Mouse (Mus musculus) stomach, embryonic 14.5 days (tissue): ENCODE measurements around the gene Ctdspl. TPM values are rescaled to one million over a fixed set of nuclear protein-coding genes. Genes with fewer than 3 reads are reported as not detected.

Experiments
- ATAC-seq: fragments of 200-750 bp; cut with Nextera tagmentation; 2 replicates; pipeline ENCODE4 v1.8.0; 2017; ENCODE audit warnings: low read depth, moderate TSS enrichment; ENCODE audit not compliant: insufficient number of reproducible peaks, insufficient read depth, low FRiP score
- H3K27ac ChIP-seq: fragments of 300-500 bp; sonication (generic); 2 replicates; pipeline ENCODE4 v1.5.1; 2014; ENCODE audit warnings: mild to moderate bottlenecking, low read length, moderate library complexity, mixed read lengths
- H3K27me3 ChIP-seq: fragments of 300-500 bp; sonication (generic); 2 replicates; pipeline ENCODE4 v1.6.1; 2014; ENCODE audit warnings: low read length, control low read depth, mixed read lengths; ENCODE audit not compliant: control insufficient read depth, insufficient read depth
- H3K36me3 ChIP-seq: fragments of 300-500 bp; sonication (generic); 2 replicates; pipeline ENCODE4 v1.6.1; 2014; ENCODE audit warnings: mild to moderate bottlenecking, control low read depth, low read length, moderate library complexity, mixed read lengths; ENCODE audit not compliant: control insufficient read depth, insufficient read depth
- H3K4me1 ChIP-seq: fragments of 300-500 bp; sonication (generic); 2 replicates; pipeline ENCODE4 v1.6.1; 2014; ENCODE audit warnings: low read length, control low read depth, mixed read lengths; ENCODE audit not compliant: control insufficient read depth, insufficient read depth
- H3K4me2 ChIP-seq: fragments of 300-500 bp; sonication (generic); replicated peaks from 2 replicates; pipeline ENCODE4 v1.6.1; 2014; ENCODE audit warnings: low read depth, low read length, control low read depth
- H3K4me3 ChIP-seq: fragments of 300-500 bp; sonication (generic); 2 replicates; pipeline ENCODE4 v1.5.1; 2014; ENCODE audit warnings: low read depth, low read length, control low read depth
- H3K9ac ChIP-seq: fragments of 300-500 bp; sonication (generic); replicated peaks from 2 replicates; pipeline ENCODE4 v1.6.1; 2014; ENCODE audit warnings: low read depth, mild to moderate bottlenecking, control low read depth, low read length, moderate library complexity, mixed read lengths
- H3K9me3 ChIP-seq: fragments of 300-500 bp; sonication (generic); 2 replicates; pipeline ENCODE4 v1.6.1; 2016; ENCODE audit warnings: low read depth, low read length, control low read depth; ENCODE audit not compliant: control insufficient read depth
- WGBS: fragments of 180-500 bp; shearing (Covaris S2); extraction: QIAGEN DNeasy Blood & Tissue Kit; methylation state at CpG from one replicate; pipeline ENCODE4 v1.1.7; 2014; 5-methylcytosine and 5-hydroxymethylcytosine counted together
- polyA plus RNA-seq: library from polyadenylated mRNA; unstranded; fragments of >200 nt; fragmentation: Nextera tagmentation; extraction: Ambion mirVana; gene quantifications from 2 replicates; pipeline ENCODE4 v1.2.1, GENCODE M21; 2014

Ctdspl gene
- polyA plus RNA-seq, 1 experiment from 2014 or later = 26.7 TPM

DNA sequence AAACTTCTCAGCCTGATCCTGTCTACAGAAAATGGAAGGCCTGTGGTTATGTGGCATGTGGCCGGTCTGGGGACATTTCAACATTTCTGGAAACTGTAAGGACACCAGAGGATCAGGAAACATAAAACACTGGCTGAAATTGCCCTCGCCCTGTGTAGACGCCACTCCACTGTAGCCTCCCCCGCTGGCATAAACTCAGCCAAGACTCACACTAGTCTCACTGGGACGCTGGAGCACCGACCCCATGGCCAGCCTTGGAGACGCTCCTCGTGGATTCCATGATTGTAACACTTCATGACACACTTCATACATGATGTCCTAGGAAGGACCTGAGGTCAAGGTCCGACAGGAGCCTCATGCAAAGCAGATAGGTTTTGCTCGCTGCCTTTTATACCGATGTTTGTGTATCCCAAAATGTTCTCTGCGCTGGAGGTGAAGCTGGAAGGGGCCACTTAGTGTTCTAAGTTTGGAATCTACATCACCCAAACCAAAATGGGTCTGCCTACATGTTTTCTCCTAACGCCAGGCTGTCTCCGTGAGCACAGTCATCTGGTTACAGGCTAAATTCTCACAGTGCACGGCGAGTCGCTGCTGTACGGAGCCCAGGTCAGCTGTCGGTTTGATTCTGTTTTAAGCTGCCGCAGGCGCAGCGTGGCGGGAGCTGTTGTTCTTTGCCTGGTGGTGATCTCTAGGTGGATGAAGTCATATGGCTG is 77.9 kb downstream of the Ctdspl start:
- H3K9me3 ChIP-seq = no peaks in the 10 kb centered on the region
- no peak overlapping the region for H3K4me3 ChIP-seq
- WGBS = 81% methylated on average over 23 of the region's 23 CpGs
- no peak for ATAC-seq
- H3K27ac ChIP-seq = no peak overlapping the region
- no peak overlapping the region for H3K9ac ChIP-seq
- no peaks in the 10 kb centered on the region for H3K27me3 ChIP-seq
- peaks cover 16% of the 10 kb centered on the region; the same call in 1 of the 2 replicates for H3K4me1 ChIP-seq
- H3K36me3 ChIP-seq = no peaks in the 10 kb centered on the region
- H3K4me2 ChIP-seq = no peak overlapping the region

DNA sequence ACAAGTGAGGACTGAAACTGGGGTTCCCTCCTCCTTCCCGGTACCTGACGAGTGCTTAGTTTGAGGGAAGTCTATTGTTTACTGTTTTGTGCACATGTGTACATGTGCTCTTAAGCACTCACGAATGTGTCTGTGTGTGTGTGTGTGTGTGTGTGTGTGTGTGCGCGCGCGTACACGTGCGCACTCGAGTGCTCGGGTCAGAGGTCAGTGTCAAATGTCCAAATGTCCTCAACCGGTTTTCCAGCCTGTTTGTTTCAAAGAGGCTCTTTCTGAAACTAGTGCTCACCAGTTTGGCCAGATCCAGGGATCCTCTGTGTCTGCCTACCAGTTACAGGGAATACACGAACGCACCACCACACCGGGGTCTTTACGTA is 78.4 kb downstream of the Ctdspl start:
- WGBS = 80% methylated on average over 16 of the region's 16 CpGs

DNA sequence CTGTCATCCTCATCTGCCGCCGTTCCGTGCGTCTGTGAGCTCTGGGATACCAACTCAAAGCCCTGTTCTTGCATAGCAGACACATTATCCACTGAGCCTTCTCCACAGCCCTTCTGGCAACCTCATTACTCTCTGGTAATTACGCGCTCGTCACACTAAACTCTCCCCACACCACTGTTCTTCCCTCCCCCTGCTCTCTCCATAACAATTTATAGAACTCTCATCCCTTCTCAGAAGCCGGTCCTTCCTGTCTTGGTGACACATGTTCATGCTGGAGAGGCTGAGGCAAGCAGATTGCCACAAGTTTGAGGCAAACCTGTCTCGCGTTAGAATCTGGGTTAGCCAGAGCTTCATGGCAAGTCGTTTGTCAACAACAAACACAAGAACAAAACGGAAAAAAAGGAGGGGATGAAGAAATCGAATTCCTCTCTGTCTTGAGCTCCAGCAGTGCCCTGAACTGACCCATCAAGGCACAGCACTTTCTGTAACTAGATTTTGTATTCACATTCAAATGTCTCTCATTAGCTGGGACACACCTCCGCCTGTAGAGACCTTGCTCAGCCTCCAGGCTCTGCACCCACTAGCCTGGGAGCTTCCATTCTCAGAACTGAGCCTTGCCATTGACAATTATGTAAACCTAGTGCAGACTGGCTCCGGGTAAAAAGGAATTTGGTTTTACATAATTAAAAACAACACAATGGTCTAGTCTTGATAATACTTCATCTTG is 79.2 kb downstream of the Ctdspl start:
- peaks cover 16% of the 10 kb centered on the region; the same call in 1 of the 2 replicates for H3K4me1 ChIP-seq
- H3K9ac ChIP-seq = no peak overlapping the region
- H3K27me3 ChIP-seq = no peaks in the 10 kb centered on the region
- H3K9me3 ChIP-seq = no peaks in the 10 kb centered on the region
- no peak for ATAC-seq
- WGBS = 73% methylated on average over 15 of the region's 15 CpGs
- H3K27ac ChIP-seq = no peak overlapping the region
- H3K4me2 ChIP-seq = no peak overlapping the region
- no peaks in the 10 kb centered on the region for H3K36me3 ChIP-seq
- H3K4me3 ChIP-seq = no peak overlapping the region

More for the DNA sequence above, 78.4 kb downstream of the Ctdspl start:
- no peaks in the 10 kb centered on the region for H3K27me3 ChIP-seq
- no peaks in the 10 kb centered on the region for H3K36me3 ChIP-seq
- peaks cover 16% of the 10 kb centered on the region; the same call in 1 of the 2 replicates for H3K4me1 ChIP-seq
- H3K4me2 ChIP-seq = no peak overlapping the region
- H3K9ac ChIP-seq = no peak overlapping the region
- no peaks in the 10 kb centered on the region for H3K9me3 ChIP-seq
- no peak for ATAC-seq
- no peak overlapping the region for H3K27ac ChIP-seq
- H3K4me3 ChIP-seq = no peak overlapping the region

DNA sequence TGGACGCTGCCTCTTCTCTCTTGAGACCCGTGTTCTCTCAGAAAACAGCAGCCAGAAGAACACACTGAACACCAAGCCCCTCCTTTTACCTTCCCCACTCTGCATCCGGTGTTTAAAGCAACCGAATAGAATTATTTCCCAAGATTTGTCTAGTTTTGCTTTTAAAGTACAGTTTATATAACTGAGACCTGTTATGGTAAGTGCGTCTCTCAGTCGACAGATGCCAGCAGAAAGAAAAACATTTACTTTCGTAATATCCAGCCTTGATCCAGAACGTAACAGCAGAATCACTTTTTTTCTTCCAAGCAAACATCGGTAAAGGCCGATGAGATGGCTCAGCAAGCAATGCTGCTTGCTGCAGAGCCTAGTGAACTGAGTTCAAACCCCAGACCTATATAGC is 81.0 kb downstream of the Ctdspl start:
- no peak overlapping the region; the same call in 1 of the 2 replicates for H3K27ac ChIP-seq
- H3K27me3 ChIP-seq = no peaks in the 10 kb centered on the region
- H3K4me3 ChIP-seq = no peak overlapping the region
- 41% methylated on average over 10 of the region's 10 CpGs for WGBS
- no peaks in the 10 kb centered on the region; the same call in 1 of the 2 replicates for H3K36me3 ChIP-seq
- no peak overlapping the region for H3K4me2 ChIP-seq
- no peaks in the 10 kb centered on the region for H3K9me3 ChIP-seq
- ATAC-seq = no peak
- no peak overlapping the region for H3K9ac ChIP-seq
- peaks cover 9% of the 10 kb centered on the region; the same call in 1 of the 2 replicates for H3K4me1 ChIP-seq

DNA sequence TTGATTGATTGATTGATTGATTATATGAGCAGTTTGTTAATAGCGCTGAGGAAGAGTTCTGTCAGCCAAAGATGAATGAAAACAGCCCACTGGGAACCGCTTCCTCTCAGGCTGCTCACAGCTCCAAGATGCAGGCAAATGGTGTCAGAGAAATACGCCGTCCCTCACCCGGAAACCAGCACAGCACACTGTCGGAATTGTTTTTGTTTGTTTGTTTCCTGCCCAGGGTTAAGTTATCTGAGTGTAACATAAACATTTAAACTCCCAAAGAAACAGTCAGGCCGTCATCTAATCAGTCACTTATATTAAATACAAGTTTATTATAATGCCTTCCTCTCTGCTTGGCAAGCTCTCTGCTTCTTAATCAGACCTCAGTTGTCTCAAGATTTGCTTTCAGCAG is 82.6 kb downstream of the Ctdspl start:
- no peak overlapping the region for H3K27ac ChIP-seq
- WGBS = 61% methylated on average over 7 of the region's 7 CpGs
- no peaks in the 10 kb centered on the region for H3K27me3 ChIP-seq
- no peaks in the 10 kb centered on the region for H3K9me3 ChIP-seq
- H3K4me3 ChIP-seq = no peak overlapping the region
- H3K9ac ChIP-seq = no peak overlapping the region
- ATAC-seq = no peak
- H3K4me1 ChIP-seq = peaks cover 3% of the 10 kb centered on the region; the same call in 1 of the 2 replicates
- peaks cover 8% of the 10 kb centered on the region; the same call in 1 of the 2 replicates for H3K36me3 ChIP-seq
- no peak overlapping the region for H3K4me2 ChIP-seq

DNA sequence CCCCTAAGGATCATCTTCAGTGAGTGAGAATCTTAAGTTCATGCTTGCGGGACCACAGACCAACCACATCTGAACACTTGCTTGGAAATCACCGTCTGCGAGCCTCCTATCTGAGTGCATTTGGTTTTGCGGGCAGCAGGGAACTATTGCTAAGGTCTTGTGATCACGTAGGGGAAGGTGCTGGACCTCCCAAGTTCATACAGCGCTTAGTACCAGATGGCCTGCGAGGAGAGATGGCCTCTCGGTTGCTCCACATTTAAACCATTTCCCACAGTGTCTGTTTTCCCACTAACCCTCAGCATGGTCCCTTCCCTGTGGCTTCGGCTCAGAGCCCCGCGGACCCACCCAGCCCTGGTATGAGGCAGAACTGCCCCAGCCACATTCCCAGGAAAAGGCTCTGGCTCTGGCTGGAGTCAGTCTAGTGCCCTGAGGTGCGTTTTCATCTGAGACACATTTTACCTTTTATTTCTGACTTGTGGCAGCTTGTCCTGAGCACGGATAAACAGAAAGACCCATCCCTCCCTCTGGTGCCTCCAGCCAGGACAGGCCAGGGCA is 84.0 kb downstream of the Ctdspl start:
- 67% methylated on average over 13 of the region's 13 CpGs for WGBS
- peaks cover 13% of the 10 kb centered on the region; the same call in 1 of the 2 replicates for H3K36me3 ChIP-seq
- peak; percentile 58; the same call in 1 of the 2 replicates for ATAC-seq
- H3K4me1 ChIP-seq = peaks cover 3% of the 10 kb centered on the region; the same call in 1 of the 2 replicates
- no peak overlapping the region for H3K9ac ChIP-seq
- H3K4me3 ChIP-seq = no peak overlapping the region
- H3K27me3 ChIP-seq = no peaks in the 10 kb centered on the region
- H3K9me3 ChIP-seq = no peaks in the 10 kb centered on the region
- peak overlapping the region; percentile 70 for H3K27ac ChIP-seq
- H3K4me2 ChIP-seq = no peak overlapping the region

DNA sequence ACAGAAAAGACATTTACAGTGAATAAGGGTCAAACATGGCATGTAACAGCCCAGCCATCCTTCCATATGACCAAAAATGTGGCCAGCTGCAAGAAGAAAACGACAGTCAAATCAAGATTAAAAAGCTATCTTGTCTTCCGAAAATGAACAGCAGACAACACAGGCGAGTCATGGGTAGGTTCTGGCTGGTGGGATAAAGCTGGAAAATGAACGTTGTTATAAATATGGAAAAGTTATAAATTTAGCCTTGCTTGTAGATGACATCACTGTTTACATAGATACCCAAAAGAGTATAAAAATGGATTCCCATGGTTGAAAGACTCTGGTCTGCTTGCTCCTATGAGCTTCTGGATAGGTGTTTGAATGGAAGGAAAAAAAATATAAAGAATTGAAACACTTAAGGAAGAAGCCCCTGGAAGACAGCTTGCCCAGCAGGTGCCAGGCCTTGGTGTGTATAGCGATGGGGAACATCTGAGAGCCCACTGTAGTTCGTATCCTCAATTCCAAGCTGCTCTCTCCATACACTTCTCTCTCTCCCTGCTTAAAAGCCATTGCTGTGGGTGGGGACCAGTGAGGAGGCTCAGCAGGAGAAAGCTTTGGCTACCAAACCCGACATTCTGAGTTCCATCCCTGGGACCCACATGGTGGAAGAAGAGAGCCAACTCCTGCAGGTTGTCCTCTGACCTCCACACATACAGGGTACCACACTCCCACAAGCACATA is 90.7 kb downstream of the Ctdspl start:
- no peak overlapping the region for H3K4me3 ChIP-seq
- peaks cover 31% of the 10 kb centered on the region for H3K36me3 ChIP-seq
- no peak overlapping the region for H3K27ac ChIP-seq
- no peak overlapping the region for H3K9ac ChIP-seq
- no peak overlapping the region for H3K4me2 ChIP-seq
- ATAC-seq = no peak
- WGBS = 66% methylated on average over 7 of the region's 7 CpGs
- no peaks in the 10 kb centered on the region for H3K9me3 ChIP-seq
- H3K27me3 ChIP-seq = no peaks in the 10 kb centered on the region
- no peaks in the 10 kb centered on the region for H3K4me1 ChIP-seq

DNA sequence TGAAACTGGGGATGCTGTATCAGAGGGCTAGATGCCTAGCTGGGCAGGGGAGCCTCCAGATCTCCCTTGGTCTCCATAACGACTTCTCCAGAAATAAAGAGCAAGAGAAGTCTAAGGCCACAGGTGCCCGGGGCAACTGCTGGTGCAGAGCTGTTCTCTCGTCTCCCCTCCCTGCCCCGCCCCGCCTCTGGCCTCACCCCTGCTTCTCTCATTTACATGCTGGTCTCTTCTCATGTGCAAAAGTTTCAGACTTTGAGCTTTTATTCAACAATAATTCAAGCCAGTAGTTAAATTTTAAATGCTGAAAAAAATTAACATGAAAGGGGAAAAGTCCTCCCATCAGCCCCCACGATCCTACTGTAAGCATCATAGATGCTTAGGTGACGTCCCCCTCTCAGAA is 95.5 kb downstream of the Ctdspl start:
- H3K27ac ChIP-seq = no peak overlapping the region
- no peaks in the 10 kb centered on the region for H3K4me1 ChIP-seq
- H3K9me3 ChIP-seq = no peaks in the 10 kb centered on the region
- no peak for ATAC-seq
- peaks cover 17% of the 10 kb centered on the region for H3K36me3 ChIP-seq
- WGBS = 75% methylated on average over 7 of the region's 7 CpGs
- H3K4me3 ChIP-seq = no peak overlapping the region
- no peak overlapping the region for H3K9ac ChIP-seq
- no peak overlapping the region for H3K4me2 ChIP-seq
- no peaks in the 10 kb centered on the region for H3K27me3 ChIP-seq
